ENCODE assay signal across 8 mouse cellular contexts in genomic region chr14:86869536-86869935, GRCm38 (mm10).
A peak's percentile ranks its signal among the peaks of the same experiment; 100 is the strongest.
DNase-seq lines count a peak whose midpoint lies in the region; ATAC-seq and TF ChIP-seq lines count a peak whose summit lies in the region.

No protein-coding gene starts in this region.

- no peak for TF ChIP-seq POLR2A in bone marrow, adult 2 months (IDR thresholded peaks at IDR 0.05; ENCODE audit: borderline replicate concordance, control insufficient read depth, low read depth, low read length)

- intact Hi-C loops in heart, postnatal 10 days (cut with DNase I): no loop called here

- peak; percentile 31; the same call in 1 of the 2 replicates for TF ChIP-seq CTCF in bone marrow, adult 2 months (IDR thresholded peaks at IDR 0.05; ENCODE audit: control insufficient read depth, insufficient read depth, low read length)

- H3K27ac ChIP-seq in bone marrow, adult 2 months (ENCODE audit: control insufficient read depth, insufficient read depth, low read depth, low read length, poor library complexity): no peak overlapping the region
- no peak overlapping the region for H3K27ac ChIP-seq in heart, embryonic 10.5 days

- WGBS in bone marrow, adult 2 months: 94% methylated on average over 5 of the region's 5 CpGs
- 88% methylated on average over 5 of the region's 5 CpGs for WGBS in heart, embryonic 10.5 days

- peak; percentile 10 to 17 for DNase-seq in heart, postnatal 10 days
- DNase-seq in heart, adult 9 months (ENCODE audit: low spot score in 2 of 2): no peak
- DNase-seq in CD4-positive, CD25-positive, alpha-beta regulatory T cell, adult 2 months (ENCODE audit: low read depth, low spot score): peak; percentile 39
- DNase-seq in fibroblast of lung, adult 2 months (ENCODE audit: low read depth): peak; percentile 47
- peak; percentile 82 to 86 for DNase-seq in kidney, postnatal 36 days
- no peak for DNase-seq in heart, embryonic 10.5 days (ENCODE audit: low spot score)

- H3K27me3 ChIP-seq in heart, embryonic 10.5 days (ENCODE audit: insufficient read depth, poor library complexity, severe bottlenecking): no peaks in the 10 kb centered on the region

- H3K9me3 ChIP-seq in heart, embryonic 10.5 days: no peaks in the 10 kb centered on the region

- no peak overlapping the region for H3K4me3 ChIP-seq in bone marrow, adult 2 months (replicated peaks; ENCODE audit: control insufficient read depth, low read depth, low read length)
- H3K4me3 ChIP-seq in heart, embryonic 10.5 days: no peak overlapping the region

- no peaks in the 10 kb centered on the region for H3K4me1 ChIP-seq in bone marrow, adult 2 months (ENCODE audit: control insufficient read depth, insufficient read depth, low read length)
- H3K4me1 ChIP-seq in heart, embryonic 10.5 days: no peaks in the 10 kb centered on the region

- peak; percentile 62; the same call in 1 of the 2 replicates for ATAC-seq in megakaryocyte, adult 5-6 weeks (ENCODE audit: poor library complexity, severe bottlenecking)

- H3K36me3 ChIP-seq in heart, embryonic 10.5 days: no peaks in the 10 kb centered on the region

Comparison
In these comparisons a context has a peak if more than half of its experiments do, and no peak if none do; other contexts are left out.
1. DNase-seq: peak in heart, postnatal 10 days (2 of 2), CD4-positive, CD25-positive, alpha-beta regulatory T cell, adult 2 months (single experiment), fibroblast of lung, adult 2 months (single experiment) and kidney, postnatal 36 days (2 of 2); none in heart, adult 9 months (0 of 2) and heart, embryonic 10.5 days (single experiment).